Mouse (Mus musculus): ENCODE data around the gene BC048671. TPM values are rescaled to one million over a fixed set of nuclear protein-coding genes. Genes with fewer than 3 reads are reported as not detected.

The BC048671 gene
- polyA plus RNA-seq, 1 experiment from 2014 or later: 0.33 TPM

DNA sequence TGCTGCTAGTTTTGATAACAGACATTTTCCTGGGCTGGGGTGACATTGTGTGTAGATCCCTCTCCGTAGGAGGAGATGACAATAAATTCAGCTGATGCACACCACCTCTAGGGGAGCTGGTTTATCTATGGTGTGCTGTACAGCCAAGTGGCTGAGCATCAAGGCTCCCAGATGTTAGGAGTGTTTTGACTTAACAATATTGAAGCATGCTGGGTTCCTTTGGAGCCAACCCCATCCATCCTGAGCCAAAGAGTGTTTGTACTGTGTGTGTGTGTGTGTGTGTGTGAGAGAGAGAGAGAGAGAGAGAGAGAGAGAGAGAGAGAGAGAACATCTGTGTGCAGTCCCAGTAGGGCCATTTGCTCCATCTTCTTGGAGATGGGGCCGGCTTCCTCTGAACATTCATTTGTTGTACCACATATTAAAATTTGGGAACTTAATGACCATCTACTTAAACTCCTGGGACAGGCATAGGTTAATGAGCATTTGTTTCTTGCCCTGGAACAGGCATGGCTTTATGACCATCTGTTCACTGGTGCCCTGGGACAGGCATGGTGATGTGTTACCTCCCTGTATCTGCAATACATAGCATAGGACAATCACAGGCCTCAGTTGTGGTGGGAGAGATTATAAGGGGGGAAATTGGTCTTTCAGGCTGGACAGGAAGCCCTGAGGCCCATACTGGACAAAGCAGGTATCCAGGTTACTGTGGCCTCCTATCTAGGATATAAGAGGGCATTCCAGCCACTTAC is 16.7 kb downstream of the BC048671 start:
- ATAC-seq (ENCODE audit: low FRiP score, low TSS enrichment): no peak
- WGBS: 79% methylated on average over 2 of the region's 2 CpGs
- no peak overlapping the region for H3K27ac ChIP-seq (replicated peaks)

DNA sequence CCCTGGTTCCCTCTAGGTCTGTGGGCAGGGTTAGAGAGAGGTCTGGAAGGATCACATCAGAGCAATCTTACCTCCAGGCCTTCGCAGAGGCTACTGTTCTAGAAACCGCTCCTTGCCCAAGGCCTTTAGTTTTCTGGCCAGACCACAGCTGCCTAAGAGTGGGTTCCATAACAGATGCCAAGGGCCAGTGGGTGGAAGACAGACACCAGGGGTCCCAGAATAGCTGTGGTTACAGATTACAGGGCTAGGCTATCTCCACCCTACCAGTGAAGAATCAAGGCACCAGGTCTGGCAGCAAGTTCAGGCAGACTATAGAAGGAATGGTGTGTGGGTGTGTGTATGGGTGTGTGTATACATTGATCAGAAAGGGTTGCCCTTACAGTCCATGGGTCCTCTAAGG is 18.0 kb downstream of the BC048671 start:
- DNase-seq (ENCODE audit: low spot score): no peak
- no peak overlapping the region for H3K9ac ChIP-seq (ENCODE audit: low read length)
- H3K9me3 ChIP-seq (ENCODE audit: control insufficient read depth, low read length): no peaks in the 10 kb centered on the region
- no peaks in the 10 kb centered on the region for H3K36me3 ChIP-seq (ENCODE audit: control insufficient read depth, insufficient read depth, low read length)
- no peak for ATAC-seq (ENCODE audit: low FRiP score, low TSS enrichment)
- H3K27ac ChIP-seq (replicated peaks): no peak overlapping the region
- no peaks in the 10 kb centered on the region for H3K4me1 ChIP-seq (replicated peaks; ENCODE audit: control insufficient read depth, insufficient read depth)
- WGBS: 94% methylated on average over 2 of the region's 2 CpGs
- no peaks in the 10 kb centered on the region for H3K27me3 ChIP-seq (ENCODE audit: control insufficient read depth, insufficient read depth, low read length)
- no peak overlapping the region for H3K4me2 ChIP-seq (replicated peaks; ENCODE audit: low read depth)
- TF ChIP-seq EP300 (optimal IDR thresholded peaks at IDR 0.05) (no peak), CTCF (IDR thresholded peaks at IDR 0.05; ENCODE audit: low read depth) (no peak)
- H3K4me3 ChIP-seq (ENCODE audit: low read depth, low read length): no peak overlapping the region

More for the DNA sequence above, 16.7 kb downstream of the BC048671 start:
- Histone ChIP-seq H3K4me3 (ENCODE audit: low read depth, low read length) (no peak overlapping the region), H3K4me1 (replicated peaks; ENCODE audit: control insufficient read depth, insufficient read depth) (no peaks in the 10 kb centered on the region), H3K27me3 (ENCODE audit: control insufficient read depth, insufficient read depth, low read length) (no peaks in the 10 kb centered on the region), H3K9ac (ENCODE audit: low read length) (no peak overlapping the region), H3K4me2 (replicated peaks; ENCODE audit: low read depth) (no peak overlapping the region), H3K9me3 (ENCODE audit: control insufficient read depth, low read length) (no peaks in the 10 kb centered on the region), H3K36me3 (ENCODE audit: control insufficient read depth, insufficient read depth, low read length) (no peaks in the 10 kb centered on the region)
- no peak for DNase-seq (ENCODE audit: low spot score)
- TF ChIP-seq CTCF (IDR thresholded peaks at IDR 0.05; ENCODE audit: low read depth): 0 out of 2 replicates have a peak, but pooled peaks have one; percentile 10
- no peak for TF ChIP-seq EP300 (optimal IDR thresholded peaks at IDR 0.05)

DNA sequence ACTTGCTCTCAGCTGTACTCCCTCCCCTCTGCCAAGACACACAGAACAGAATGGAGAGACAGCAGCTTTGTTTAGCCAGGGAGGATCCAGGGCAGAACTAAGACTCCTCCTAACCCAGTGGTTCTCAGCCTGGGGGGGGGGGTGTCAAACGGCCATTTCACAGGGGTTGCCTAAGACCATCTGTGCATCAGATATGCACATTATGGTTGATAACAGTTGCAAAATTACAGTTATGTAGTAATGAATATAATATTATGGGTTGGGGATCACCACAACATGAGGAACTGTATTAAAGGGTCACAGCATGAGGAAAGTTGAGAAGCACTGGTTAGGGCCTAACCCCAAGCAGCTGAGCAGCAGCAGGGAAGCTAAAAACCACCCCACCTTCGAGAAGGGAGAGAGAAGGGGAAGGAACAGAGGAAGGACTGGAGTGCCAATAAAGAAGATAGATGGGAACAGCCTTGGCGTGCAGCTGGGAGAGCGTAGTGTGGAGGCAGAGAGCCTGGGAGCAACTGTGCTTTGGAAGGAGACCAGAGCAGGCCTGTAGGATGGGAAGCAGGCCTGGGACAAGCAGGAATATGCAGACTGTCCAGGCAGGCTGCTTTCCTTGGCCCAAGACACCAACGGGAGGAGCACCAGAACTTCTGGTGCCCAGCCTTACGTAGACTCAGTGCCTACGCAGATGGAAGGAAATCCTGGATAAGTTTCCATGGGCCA is 18.6 kb downstream of the BC048671 start:
- Histone ChIP-seq H3K4me3 (ENCODE audit: low read depth, low read length) (no peak overlapping the region), H3K9ac (ENCODE audit: low read length) (no peak overlapping the region), H3K4me1 (replicated peaks; ENCODE audit: control insufficient read depth, insufficient read depth) (no peaks in the 10 kb centered on the region), H3K9me3 (ENCODE audit: control insufficient read depth, low read length) (no peaks in the 10 kb centered on the region), H3K27me3 (ENCODE audit: control insufficient read depth, insufficient read depth, low read length) (no peaks in the 10 kb centered on the region), H3K4me2 (replicated peaks; ENCODE audit: low read depth) (no peak overlapping the region), H3K36me3 (ENCODE audit: control insufficient read depth, insufficient read depth, low read length) (no peaks in the 10 kb centered on the region), H3K27ac (replicated peaks) (no peak overlapping the region)
- TF ChIP-seq CTCF (IDR thresholded peaks at IDR 0.05; ENCODE audit: low read depth): no peak
- no peak for TF ChIP-seq EP300 (optimal IDR thresholded peaks at IDR 0.05)
- ATAC-seq (ENCODE audit: low FRiP score, low TSS enrichment) (no peak), DNase-seq (ENCODE audit: low spot score) (no peak)
- WGBS: 62% methylated on average over 7 of the region's 7 CpGs

DNA sequence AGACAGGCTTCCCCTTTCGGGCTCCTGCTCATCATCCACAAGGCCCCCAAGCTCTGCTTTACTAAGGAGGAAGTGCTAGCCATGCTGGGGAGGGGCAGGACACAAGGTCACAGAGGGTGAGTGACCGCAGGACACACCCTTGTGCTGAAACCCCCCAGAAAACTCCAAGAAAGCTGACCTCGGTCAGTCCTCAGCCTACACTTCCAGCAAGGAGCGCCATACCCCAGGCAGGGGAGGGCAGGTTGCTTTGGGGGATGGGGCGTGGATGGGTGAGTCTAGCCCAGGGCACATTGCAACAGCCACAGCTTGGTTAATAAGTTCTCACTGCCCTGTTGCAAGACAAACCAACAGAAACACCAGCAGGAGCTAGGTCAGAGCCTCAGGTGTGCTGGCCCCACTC is 19.4 kb downstream of the BC048671 start:
- Histone ChIP-seq H3K4me2 (replicated peaks; ENCODE audit: low read depth) (no peak overlapping the region), H3K36me3 (ENCODE audit: control insufficient read depth, insufficient read depth, low read length) (no peaks in the 10 kb centered on the region), H3K27me3 (ENCODE audit: control insufficient read depth, insufficient read depth, low read length) (no peaks in the 10 kb centered on the region), H3K4me1 (replicated peaks; ENCODE audit: control insufficient read depth, insufficient read depth) (no peaks in the 10 kb centered on the region), H3K27ac (replicated peaks) (no peak overlapping the region), H3K9me3 (ENCODE audit: control insufficient read depth, low read length) (no peaks in the 10 kb centered on the region), H3K9ac (ENCODE audit: low read length) (no peak overlapping the region), H3K4me3 (ENCODE audit: low read depth, low read length) (no peak overlapping the region)
- 83% methylated on average over 5 of the region's 5 CpGs for WGBS
- no peak for ATAC-seq (ENCODE audit: low FRiP score, low TSS enrichment)
- no peak for DNase-seq (ENCODE audit: low spot score)
- TF ChIP-seq EP300 (optimal IDR thresholded peaks at IDR 0.05): no peak
- no peak for TF ChIP-seq CTCF (IDR thresholded peaks at IDR 0.05; ENCODE audit: low read depth)

DNA sequence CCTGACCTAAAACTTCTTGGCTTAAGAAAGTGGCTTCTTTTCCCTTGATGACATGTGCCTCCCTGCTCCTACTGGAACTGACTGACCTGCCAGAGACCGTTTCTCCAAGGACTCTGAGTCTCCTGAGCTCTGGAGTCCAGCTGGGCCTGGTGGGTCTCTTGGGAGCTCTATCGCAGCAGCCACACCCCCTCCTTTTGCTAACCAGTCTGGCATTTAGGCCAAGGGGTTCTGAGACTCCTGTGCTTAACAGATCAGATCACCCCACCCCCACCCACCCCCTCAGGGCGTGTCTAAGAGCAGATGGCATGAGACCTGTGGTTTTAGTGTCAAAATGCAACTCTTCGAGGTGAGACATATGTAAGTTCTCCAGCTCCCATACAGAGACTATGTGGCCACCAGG is 20.8 kb downstream of the BC048671 start:
- Histone ChIP-seq H3K27ac (replicated peaks) (no peak overlapping the region), H3K4me2 (replicated peaks; ENCODE audit: low read depth) (no peak overlapping the region), H3K27me3 (ENCODE audit: control insufficient read depth, insufficient read depth, low read length) (no peaks in the 10 kb centered on the region), H3K9ac (ENCODE audit: low read length) (no peak overlapping the region), H3K4me3 (ENCODE audit: low read depth, low read length) (no peak overlapping the region), H3K36me3 (ENCODE audit: control insufficient read depth, insufficient read depth, low read length) (no peaks in the 10 kb centered on the region), H3K4me1 (replicated peaks; ENCODE audit: control insufficient read depth, insufficient read depth) (no peaks in the 10 kb centered on the region), H3K9me3 (ENCODE audit: control insufficient read depth, low read length) (no peaks in the 10 kb centered on the region)
- ATAC-seq (ENCODE audit: low FRiP score, low TSS enrichment) (no peak), DNase-seq (ENCODE audit: low spot score) (no peak)
- no peak for TF ChIP-seq EP300 (optimal IDR thresholded peaks at IDR 0.05)
- TF ChIP-seq CTCF (IDR thresholded peaks at IDR 0.05; ENCODE audit: low read depth): no peak
- 36% methylated on average over 4 of the region's 4 CpGs for WGBS

DNA sequence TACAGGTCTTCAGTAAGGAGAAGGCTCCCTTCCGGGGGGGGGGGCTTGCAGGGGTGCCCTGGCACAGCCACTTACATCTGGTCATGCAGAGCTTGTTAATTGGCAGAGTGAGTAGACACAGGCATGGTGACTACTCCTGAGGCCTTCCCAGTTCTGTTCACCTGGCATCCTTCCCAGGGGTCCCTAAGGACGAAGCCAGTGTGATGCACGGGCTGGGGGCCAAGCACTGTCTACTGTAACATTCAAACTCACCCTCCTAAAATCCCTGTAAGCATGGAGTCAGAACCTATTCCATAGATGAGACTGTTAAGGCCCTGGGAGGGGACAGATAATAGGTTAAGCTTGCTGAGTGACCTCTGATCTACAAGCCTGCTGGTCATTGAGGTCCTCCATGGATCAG is 23.0 kb downstream of the BC048671 start:
- TF ChIP-seq CTCF (IDR thresholded peaks at IDR 0.05; ENCODE audit: low read depth) (no peak), EP300 (optimal IDR thresholded peaks at IDR 0.05) (no peak)
- Histone ChIP-seq H3K27ac (replicated peaks) (no peak overlapping the region), H3K4me3 (ENCODE audit: low read depth, low read length) (no peak overlapping the region), H3K4me2 (replicated peaks; ENCODE audit: low read depth) (no peak overlapping the region), H3K36me3 (ENCODE audit: control insufficient read depth, insufficient read depth, low read length) (no peaks in the 10 kb centered on the region), H3K27me3 (ENCODE audit: control insufficient read depth, insufficient read depth, low read length) (no peaks in the 10 kb centered on the region), H3K4me1 (replicated peaks; ENCODE audit: control insufficient read depth, insufficient read depth) (no peaks in the 10 kb centered on the region), H3K9ac (ENCODE audit: low read length) (no peak overlapping the region), H3K9me3 (ENCODE audit: control insufficient read depth, low read length) (no peaks in the 10 kb centered on the region)
- 71% methylated on average over 3 of the region's 3 CpGs for WGBS
- ATAC-seq (ENCODE audit: low FRiP score, low TSS enrichment): no peak
- DNase-seq (ENCODE audit: low spot score): no peak
